Mouse (Mus musculus) MEL (cell line): ENCODE data around the gene Sphk2. TPM values are rescaled to one million over a fixed set of nuclear protein-coding genes. Genes with fewer than 3 reads are reported as not detected.

Source experiments
- DNase-seq: peaks from one replicate; pipeline ENCODE4 v3.0.0; 2011; ENCODE audit warnings: low read depth, low spot score
- H3K27ac ChIP-seq: 2 replicates; pipeline ENCODE4 v1.5.1; 2012; ENCODE audit warnings: low read depth, mild to moderate bottlenecking, control low read depth, low read length, moderate library complexity; ENCODE audit not compliant: control insufficient read depth
- H3K27me3 ChIP-seq, 2 experiments: fragments of 150-350 bp in 1 of 2; sonication (generic) in 1 of 2; 2 replicates each; pipeline ENCODE4 v1.6.1; 2012; ENCODE audit warnings: low read length in 2 of 2, mild to moderate bottlenecking in 2 of 2, improper control_type of control experiment in 1 of 2, moderate library complexity in 1 of 2; ENCODE audit not compliant: insufficient read depth in 2 of 2, control insufficient read depth in 1 of 2
- H3K36me3 ChIP-seq, 2 experiments: 2 replicates each; pipeline ENCODE4 v1.6.1; 2012 to 2014; ENCODE audit warnings: low read length in 2 of 2, improper control_type of control experiment in 1 of 2, inconsistent platforms in 1 of 2, mild to moderate bottlenecking in 1 of 2; ENCODE audit not compliant: insufficient read depth in 2 of 2, control insufficient read depth in 1 of 2
- H3K4me1 ChIP-seq, 2 experiments: fragments of 150-350 bp in 1 of 2; sonication (generic) in 1 of 2; 2 replicates each; pipeline ENCODE4 v1.6.1; 2012; ENCODE audit warnings: low read length in 2 of 2, improper control_type of control experiment in 1 of 2, mild to moderate bottlenecking in 1 of 2; ENCODE audit not compliant: insufficient read depth in 2 of 2, control insufficient read depth in 1 of 2
- H3K4me3 ChIP-seq, 2 experiments: fragments of 150-350 bp in 1 of 2; sonication (generic) in 1 of 2; 2 replicates each; pipeline ENCODE4 v1.5.1; 2012; ENCODE audit warnings: low read depth in 2 of 2, low read length in 2 of 2, mild to moderate bottlenecking in 2 of 2, moderate library complexity in 2 of 2, control low read depth in 1 of 2, improper control_type of control experiment in 1 of 2; ENCODE audit not compliant: control insufficient read depth in 1 of 2, insufficient read depth in 1 of 2
- H3K79me2 ChIP-seq: 2 replicates; pipeline ENCODE4 v1.6.1; 2012; ENCODE audit warnings: mild to moderate bottlenecking, low read length, moderate library complexity; ENCODE audit not compliant: control insufficient read depth, poor library complexity, insufficient read depth
- H3K9ac ChIP-seq: 2 replicates; pipeline ENCODE4 v1.6.1; 2012; ENCODE audit warnings: low read depth, mild to moderate bottlenecking, control low read depth, low read length, moderate library complexity; ENCODE audit not compliant: control insufficient read depth, poor library complexity, severe bottlenecking
- H3K9me3 ChIP-seq: fragments of 150-350 bp; sonication (generic); replicated peaks from 2 replicates; pipeline ENCODE4 v1.6.1; 2012; ENCODE audit warnings: mild to moderate bottlenecking, low read length, improper control_type of control experiment, moderate library complexity; ENCODE audit not compliant: insufficient read depth
- BHLHE40 ChIP-seq: IDR thresholded peaks from 2 replicates; pipeline ENCODE4 v1.6.1; 2012; ENCODE audit warnings: low read depth, mild to moderate bottlenecking, inconsistent platforms, low read length, improper control_type of control experiment, borderline replicate concordance
- CHD2 ChIP-seq: IDR thresholded peaks from 2 replicates; pipeline ENCODE4 v1.6.1; 2011; ENCODE audit warnings: low read length, improper control_type of control experiment
- CTCF ChIP-seq, 3 experiments: IDR thresholded peaks in 2 of 3; conservative IDR thresholded peaks in 1 of 3; 2 replicates each; pipeline ENCODE4 v1.5.1; 2011 to 2012; ENCODE audit warnings: low read length in 3 of 3, low read depth in 2 of 3, mild to moderate bottlenecking in 2 of 3, improper control_type of control experiment in 1 of 3, inconsistent platforms in 1 of 3, mixed read lengths in 1 of 3, moderate library complexity in 1 of 3; ENCODE audit not compliant: control insufficient read depth in 1 of 3, insufficient read depth in 1 of 3, poor library complexity in 1 of 3, severe bottlenecking in 1 of 3
- ELF1 ChIP-seq: IDR thresholded peaks from 2 replicates; pipeline ENCODE4 v1.6.1; 2014; ENCODE audit warnings: low read depth, mild to moderate bottlenecking, inconsistent platforms, low read length, improper control_type of control experiment, moderate library complexity
- GATA1 ChIP-seq: IDR thresholded peaks from 2 replicates; pipeline ENCODE4 v1.6.1; 2011; ENCODE audit warnings: low read depth, low read length, improper control_type of control experiment
- JUND ChIP-seq: IDR thresholded peaks from 2 replicates; pipeline ENCODE4 v1.6.1; 2011; ENCODE audit warnings: low read depth, mild to moderate bottlenecking, improper control_type of control experiment, low read length
- KAT2A ChIP-seq: conservative IDR thresholded peaks from 2 replicates; pipeline ENCODE4 v1.6.1; 2012; ENCODE audit warnings: low read depth, low read length, improper control_type of control experiment, inconsistent platforms
- MAFK ChIP-seq: IDR thresholded peaks from 2 replicates; pipeline ENCODE4 v1.6.1; 2011; ENCODE audit warnings: low read depth, mild to moderate bottlenecking, low read length, improper control_type of control experiment, borderline replicate concordance
- MAX ChIP-seq: IDR thresholded peaks from 2 replicates; pipeline ENCODE4 v1.6.1; 2011; ENCODE audit warnings: low read length, improper control_type of control experiment
- MYC ChIP-seq: IDR thresholded peaks from 2 replicates; pipeline ENCODE4 v1.6.1; 2011; ENCODE audit warnings: low read depth, mild to moderate bottlenecking, low read length, improper control_type of control experiment, moderate library complexity
- NELFE ChIP-seq: IDR thresholded peaks from 2 replicates; pipeline ENCODE4 v1.6.1; 2011; ENCODE audit warnings: low read depth, low read length, improper control_type of control experiment
- NRF1 ChIP-seq: IDR thresholded peaks from 2 replicates; pipeline ENCODE4 v1.6.1; 2014; ENCODE audit warnings: low read depth, mild to moderate bottlenecking, inconsistent platforms, low read length, improper control_type of control experiment, moderate library complexity; ENCODE audit not compliant: poor library complexity, insufficient read depth, severe bottlenecking
- POLR2A ChIP-seq, 2 experiments: IDR thresholded peaks; 2 replicates each; pipeline ENCODE4 v1.6.1; 2011 to 2012; ENCODE audit warnings: low read length in 2 of 2, mild to moderate bottlenecking in 2 of 2, control low read depth in 1 of 2, improper control_type of control experiment in 1 of 2, low read depth in 1 of 2, moderate library complexity in 1 of 2; ENCODE audit not compliant: control insufficient read depth in 1 of 2, insufficient read depth in 1 of 2, poor library complexity in 1 of 2
- POLR2AphosphoS2 ChIP-seq: IDR thresholded peaks from 2 replicates; pipeline ENCODE4 v1.6.1; 2011; ENCODE audit warnings: low read length, improper control_type of control experiment
- POLR2AphosphoS5 ChIP-seq: IDR thresholded peaks from 2 replicates; pipeline ENCODE4 v1.6.1; 2012; ENCODE audit warnings: low read depth, borderline replicate concordance, mild to moderate bottlenecking, inconsistent platforms, low read length, moderate library complexity, mixed read lengths
- RAD21 ChIP-seq: IDR thresholded peaks from 2 replicates; pipeline ENCODE4 v1.6.1; 2011; ENCODE audit warnings: mild to moderate bottlenecking, low read depth, low read length, improper control_type of control experiment
- SMC3 ChIP-seq: IDR thresholded peaks from 2 replicates; pipeline ENCODE4 v1.6.1; 2011; ENCODE audit warnings: low read depth, low read length, improper control_type of control experiment
- TAL1 ChIP-seq: IDR thresholded peaks from 2 replicates; pipeline ENCODE4 v1.6.1; 2012; ENCODE audit warnings: mild to moderate bottlenecking, inconsistent platforms, low read length, moderate library complexity, mixed read lengths
- UBTF ChIP-seq: IDR thresholded peaks from 2 replicates; pipeline ENCODE4 v1.6.1; 2012; ENCODE audit warnings: low read depth, mild to moderate bottlenecking, inconsistent platforms, low read length, improper control_type of control experiment, moderate library complexity, borderline replicate concordance; ENCODE audit not compliant: insufficient read depth
- USF2 ChIP-seq, 2 experiments: IDR thresholded peaks; 2 replicates each; pipeline ENCODE4 v1.6.1; 2011 to 2012; ENCODE audit warnings: improper control_type of control experiment in 2 of 2, low read length in 2 of 2, borderline replicate concordance in 1 of 2, inconsistent platforms in 1 of 2, low read depth in 1 of 2, mild to moderate bottlenecking in 1 of 2; ENCODE audit not compliant: insufficient read depth in 1 of 2
- ZC3H11A ChIP-seq: IDR thresholded peaks from 2 replicates; pipeline ENCODE4 v1.6.1; 2012; ENCODE audit warnings: low read depth, mild to moderate bottlenecking, inconsistent platforms, low read length, improper control_type of control experiment
- ZKSCAN1 ChIP-seq: IDR thresholded peaks from 2 replicates; pipeline ENCODE4 v1.6.1; 2012; ENCODE audit warnings: low read depth, mild to moderate bottlenecking, inconsistent platforms, low read length, improper control_type of control experiment, moderate library complexity
- ZMIZ1 ChIP-seq: IDR thresholded peaks from 2 replicates; pipeline ENCODE4 v1.6.1; 2012; ENCODE audit warnings: low read depth, mild to moderate bottlenecking, inconsistent platforms, low read length, improper control_type of control experiment, moderate library complexity
- ZNF384 ChIP-seq: IDR thresholded peaks from 2 replicates; pipeline ENCODE4 v1.6.1; 2012; ENCODE audit warnings: low read depth, mild to moderate bottlenecking, inconsistent platforms, low read length, improper control_type of control experiment
- polyA plus RNA-seq, 2 experiments: library from polyadenylated mRNA; stranded (reverse) in 1 of 2; unstranded in 1 of 2; fragments of >175 nt in 1 of 2; fragments of >200 nt in 1 of 2; gene quantifications; 2 replicates each; pipeline versions ENCODE4 v1.2.1 to v1.2.4; 2012; ENCODE audit warnings: low replicate concordance in 2 of 2, low read depth in 1 of 2; ENCODE audit not compliant: insufficient read length in 2 of 2, insufficient read depth in 1 of 2, missing spikeins in 1 of 2
- total RNA-seq: library from RNA; depleted of rRNA; stranded (reverse); fragments of 300-350 nt; gene quantifications from 2 replicates; pipeline ENCODE4 v1.2.3, GENCODE M21; 2012

Sphk2 gene
- total and polyA plus RNA-seq, 3 experiments: 21.0 to 40.2 TPM; not detected in 1

DNA sequence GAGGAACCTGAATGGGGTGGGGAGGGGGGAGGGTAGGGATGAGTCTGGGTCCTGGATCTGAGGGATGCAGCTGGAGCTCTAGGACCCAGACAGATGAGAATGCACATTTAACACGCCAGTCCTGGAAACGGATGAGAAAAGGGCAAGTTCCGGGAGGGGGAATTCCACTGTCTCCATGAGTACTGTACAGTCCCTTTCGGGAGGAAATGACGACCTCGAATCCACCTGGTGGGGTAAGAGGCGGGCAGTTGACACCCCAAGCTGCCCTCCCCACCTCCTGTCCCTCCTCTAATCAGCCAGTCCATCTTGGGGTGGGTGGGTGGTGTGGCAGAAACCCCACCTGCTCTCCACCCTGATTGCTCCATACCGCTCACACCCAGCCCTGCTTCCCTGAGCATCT, 48.2 kb upstream of the Sphk2 start:
- no peak for DNase-seq
- no peak for TF ChIP-seq CTCF (IDR thresholded peaks at IDR 0.05 in 2 of 3, conservative IDR thresholded peaks at IDR 0.05 in 1 of 3; ENCODE audit: control insufficient read depth in 1 of 3, insufficient read depth in 1 of 3, low read depth in 2 of 3, low read length in 3 of 3, poor library complexity in 1 of 3, severe bottlenecking in 1 of 3)
- TF ChIP-seq ELF1: no peak
- TF ChIP-seq MAX: no peak
- TF ChIP-seq ZNF384: no peak
- no peak for TF ChIP-seq UBTF
- TF ChIP-seq NRF1: no peak
- TF ChIP-seq MAFK: no peak
- TF ChIP-seq POLR2AphosphoS5: no peak
- no peak for TF ChIP-seq TAL1
- no peak for TF ChIP-seq BHLHE40
- TF ChIP-seq USF2 (IDR thresholded peaks at IDR 0.05; ENCODE audit: borderline replicate concordance in 1 of 2, insufficient read depth in 1 of 2, low read depth in 1 of 2, low read length in 2 of 2): no peak
- TF ChIP-seq POLR2A (IDR thresholded peaks at IDR 0.05; ENCODE audit: control insufficient read depth in 1 of 2, insufficient read depth in 1 of 2, low read depth in 1 of 2, low read length in 2 of 2, poor library complexity in 1 of 2): no peak
- TF ChIP-seq ZKSCAN1: no peak
- no peak for TF ChIP-seq GATA1
- H3K36me3 ChIP-seq: no peaks in the 10 kb centered on the region

DNA sequence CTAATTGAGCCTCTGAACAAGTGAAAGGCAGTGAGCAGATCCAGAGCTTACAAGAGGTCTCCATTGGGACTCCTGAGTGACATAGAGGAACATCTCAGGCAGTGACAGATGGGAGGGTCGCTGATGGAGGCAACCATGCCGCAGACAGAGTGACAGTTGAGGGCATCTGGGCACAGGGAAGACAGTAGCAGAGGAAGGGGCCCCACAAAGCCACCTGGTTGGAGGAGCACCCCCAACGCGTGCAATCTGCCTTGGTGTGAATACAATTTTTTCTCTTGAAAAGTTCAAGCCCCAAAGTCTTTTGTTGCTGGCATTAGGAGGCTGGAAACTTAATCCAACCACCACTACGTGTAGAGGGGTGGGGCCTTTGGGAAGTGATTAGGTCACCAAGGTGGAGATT, 42.3 kb upstream of the Sphk2 start:
- H3K4me1 ChIP-seq: no peaks in the 10 kb centered on the region
- H3K79me2 ChIP-seq: no peaks in the 10 kb centered on the region
- TF ChIP-seq KAT2A: no peak
- TF ChIP-seq SMC3: no peak
- no peak for TF ChIP-seq JUND
- no peak for TF ChIP-seq TAL1
- no peak for TF ChIP-seq RAD21
- TF ChIP-seq NELFE: no peak
- no peak for TF ChIP-seq ZNF384
- TF ChIP-seq MAFK: no peak
- no peak for TF ChIP-seq POLR2AphosphoS2
- TF ChIP-seq MYC: no peak
- TF ChIP-seq ZC3H11A: no peak
- TF ChIP-seq ZMIZ1: no peak
- TF ChIP-seq CHD2: no peak
- no peak for TF ChIP-seq ELF1
- no peak overlapping the region for H3K9ac ChIP-seq
- DNase-seq: no peak
- H3K4me3 ChIP-seq: no peak overlapping the region
- H3K27ac ChIP-seq: no peak overlapping the region
- H3K36me3 ChIP-seq: no peaks in the 10 kb centered on the region
- no peaks in the 10 kb centered on the region for H3K9me3 ChIP-seq
- peaks cover 0 to 7% of the 10 kb centered on the region in 2 experiments; a peak in 3 of 4 replicates for H3K27me3 ChIP-seq

More for the DNA sequence above, 48.2 kb upstream of the Sphk2 start:
- Histone ChIP-seq H3K9me3 (no peaks in the 10 kb centered on the region), H3K4me3 (no peak overlapping the region), H3K9ac (no peak overlapping the region), H3K4me1 (no peaks in the 10 kb centered on the region), H3K27me3 (no peaks in the 10 kb centered on the region; a peak in 1 of 4 replicates), H3K79me2 (no peaks in the 10 kb centered on the region), H3K27ac (no peak overlapping the region)
